Mouse (Mus musculus): ENCODE measurements at regions not wholly inside any gene's neighbourhood (a gene's known extent, or its start where the extent isn't known, plus 50 kb on each side); places are given as distances from the start of the nearest gene placed in this dataset.

DNA sequence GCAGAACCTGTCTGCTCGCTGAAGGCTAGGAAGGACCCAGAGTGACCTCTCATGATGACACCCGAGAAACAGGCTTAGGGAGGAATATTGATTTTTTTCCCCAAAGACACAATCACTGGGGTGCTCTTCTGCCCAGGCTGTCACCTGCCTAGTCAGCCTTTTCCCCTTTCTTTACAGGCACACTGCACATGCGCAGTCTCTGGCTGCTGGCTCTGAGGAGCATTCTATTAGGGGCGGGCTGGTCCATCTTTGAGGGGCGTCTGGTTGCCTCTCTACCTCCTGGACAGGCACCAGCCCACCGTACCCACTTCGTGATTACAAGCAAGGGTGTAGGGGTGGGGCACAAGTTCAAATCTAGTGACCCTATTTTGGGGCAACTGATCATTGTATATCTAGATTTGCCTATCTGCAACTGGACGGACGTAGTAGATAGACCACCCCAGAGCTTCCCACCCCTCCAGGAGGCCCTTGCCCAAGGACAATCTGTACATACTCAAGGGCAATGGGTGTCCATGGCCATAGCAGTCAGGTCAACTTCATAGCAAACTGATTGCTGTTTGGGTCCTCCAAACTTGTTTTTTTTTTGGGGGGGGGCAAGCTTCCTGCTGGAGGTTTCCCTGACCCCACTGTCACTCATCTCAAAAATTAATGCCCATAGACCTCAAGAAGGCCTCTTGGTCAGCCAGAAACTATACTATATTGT lies 69.6 kb upstream of the Wnt7b start:
- TF ChIP-seq TAL1 (IDR thresholded peaks at IDR 0.05; ENCODE audit: low read length) (no peak), GATA1 (IDR thresholded peaks at IDR 0.05; ENCODE audit: low read length) (no peak)
